Mouse (Mus musculus) lung, postnatal 36 days (tissue): ENCODE data around the gene Foxn1.

Experiments
- DNase-seq: peaks from one replicate; pipeline ENCODE4 v3.0.0; 2022; ENCODE audit warnings: mixed read lengths

Foxn1 gene

DNA sequence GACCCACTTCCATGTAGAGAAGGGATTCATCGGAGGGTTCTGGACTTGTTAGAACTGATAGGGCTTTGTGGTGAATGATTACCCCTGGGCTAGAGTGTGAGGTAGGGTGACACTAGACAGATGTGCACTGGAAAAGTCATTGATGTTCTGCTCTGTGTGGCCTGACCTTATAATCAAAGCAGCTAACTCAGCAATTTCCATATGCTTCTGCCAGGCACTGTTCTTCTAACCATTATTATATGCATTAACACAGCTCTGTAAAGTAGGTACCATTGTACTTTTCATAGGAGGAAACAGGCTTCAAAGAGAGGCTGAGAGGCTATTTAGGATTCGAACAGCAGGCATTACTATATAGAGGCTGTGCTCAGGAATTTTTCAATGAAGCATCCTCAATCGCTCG lies 59.1 kb downstream of the Foxn1 start:
- no peak for DNase-seq

DNA sequence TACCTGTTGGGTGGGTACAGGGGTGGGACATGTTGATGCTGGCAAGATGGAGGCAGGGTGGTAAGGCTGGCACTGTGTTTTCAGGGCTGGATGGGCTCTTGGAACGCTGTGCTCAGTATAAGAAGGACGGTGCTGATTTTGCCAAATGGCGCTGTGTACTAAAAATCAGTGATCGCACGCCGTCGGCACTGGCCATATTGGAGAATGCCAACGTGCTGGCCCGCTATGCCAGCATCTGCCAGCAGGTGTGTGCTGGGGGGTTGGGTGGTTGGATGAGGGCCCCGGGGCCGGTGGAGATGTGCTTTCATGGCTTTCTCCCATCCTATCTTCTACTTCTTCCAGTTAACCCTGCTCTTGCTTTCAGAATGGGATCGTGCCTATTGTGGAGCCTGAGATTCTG lies 61.4 kb downstream of the Foxn1 start:
- no peak for DNase-seq

DNA sequence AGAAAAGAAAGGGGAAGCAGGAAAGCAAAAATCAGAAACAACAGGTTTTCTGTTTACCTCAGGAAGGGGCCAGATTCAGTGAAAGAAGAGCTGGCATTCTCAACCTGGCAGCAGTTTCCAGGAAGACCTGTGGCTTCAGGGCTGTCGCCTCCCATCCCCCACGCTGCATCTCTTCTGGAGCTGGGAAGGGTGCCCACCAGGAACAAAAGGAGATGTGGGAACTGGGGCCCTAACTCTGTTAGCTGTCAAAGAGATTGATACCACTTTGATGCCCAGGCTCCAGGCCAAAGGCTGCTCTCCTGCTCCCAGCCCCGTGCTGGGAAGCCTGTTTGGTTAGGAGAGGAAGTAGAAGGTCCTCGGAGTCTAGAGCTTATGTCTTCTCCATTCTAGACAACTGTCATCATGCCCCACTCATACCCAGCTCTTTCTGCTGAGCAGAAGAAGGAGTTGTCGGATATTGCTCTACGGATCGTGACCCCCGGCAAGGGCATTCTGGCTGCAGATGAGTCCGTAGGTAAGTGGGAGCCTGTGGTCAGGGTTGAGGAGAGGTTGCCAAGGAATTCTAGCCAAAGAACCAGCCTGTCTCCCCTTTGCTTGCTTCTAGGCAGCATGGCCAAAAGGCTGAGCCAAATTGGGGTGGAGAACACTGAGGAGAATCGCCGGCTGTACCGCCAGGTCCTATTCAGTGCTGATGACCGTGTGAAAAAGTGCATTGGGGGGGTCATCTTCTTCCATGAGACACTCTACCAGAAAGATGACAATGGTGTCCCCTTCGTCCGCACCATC lies 62.2 kb downstream of the Foxn1 start:
- no peak for DNase-seq

DNA sequence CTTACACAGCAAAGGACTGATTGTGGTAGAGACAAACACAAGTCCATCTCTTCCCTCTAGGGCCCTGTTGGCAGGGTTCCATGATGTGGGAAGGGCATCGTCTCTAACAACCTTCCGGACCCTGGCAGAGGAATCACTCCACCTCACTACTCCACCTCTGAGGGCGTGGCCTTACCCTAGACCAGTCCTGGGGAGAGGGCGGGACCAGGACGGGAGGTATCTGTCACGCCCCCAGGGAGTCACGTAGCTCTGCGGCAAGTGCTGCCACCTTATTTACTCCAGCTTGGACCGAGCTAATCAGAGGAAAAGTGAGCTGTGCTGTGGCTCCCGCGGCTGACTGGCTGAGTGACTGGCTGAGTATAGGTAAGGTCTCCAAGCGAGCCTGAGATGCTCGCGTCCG lies 63.5 kb downstream of the Foxn1 start, which contains the start of gene Aldoc:
TSS of gene Aldoc (plus strand) at position 109 of the 400 bp plus-strand sequence.
- DNase-seq = peak; percentile 96

DNA sequence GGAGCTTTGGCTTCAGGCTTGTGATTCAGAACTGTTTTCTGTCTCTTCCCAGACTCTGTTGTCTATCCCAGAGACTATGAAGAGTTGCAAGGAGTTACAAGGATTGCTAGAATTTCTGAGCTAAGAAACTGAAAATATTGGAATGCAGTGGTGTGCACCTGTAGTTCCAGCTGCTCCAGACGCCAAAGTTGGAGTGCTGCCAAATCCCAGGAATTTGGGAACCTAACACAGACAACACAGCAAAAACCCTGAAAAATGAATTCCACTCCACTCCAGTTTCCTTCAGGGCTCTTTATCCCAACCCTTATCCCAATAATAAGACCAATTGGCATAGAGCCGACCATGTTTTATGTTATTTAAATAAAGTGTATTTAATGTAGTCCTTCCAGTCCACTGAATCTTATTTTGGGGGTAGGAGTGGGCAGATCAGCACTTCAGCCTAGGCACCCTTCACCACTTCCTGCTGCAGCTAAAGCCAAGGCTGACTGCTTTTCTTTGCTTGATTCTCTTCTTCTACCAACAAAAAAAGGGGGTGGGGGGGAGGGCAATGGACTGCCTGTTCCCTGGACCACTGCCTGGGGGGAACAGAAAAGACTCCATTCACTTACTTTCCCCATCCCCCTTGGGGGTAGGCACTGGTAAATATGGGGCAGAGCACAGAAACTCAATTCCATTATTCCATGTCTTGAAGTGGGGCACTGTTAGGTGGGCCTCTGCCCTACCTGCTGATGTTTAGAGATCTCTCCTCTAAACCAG lies 64.1 kb downstream of the Foxn1 start:
- DNase-seq = no peak

DNA sequence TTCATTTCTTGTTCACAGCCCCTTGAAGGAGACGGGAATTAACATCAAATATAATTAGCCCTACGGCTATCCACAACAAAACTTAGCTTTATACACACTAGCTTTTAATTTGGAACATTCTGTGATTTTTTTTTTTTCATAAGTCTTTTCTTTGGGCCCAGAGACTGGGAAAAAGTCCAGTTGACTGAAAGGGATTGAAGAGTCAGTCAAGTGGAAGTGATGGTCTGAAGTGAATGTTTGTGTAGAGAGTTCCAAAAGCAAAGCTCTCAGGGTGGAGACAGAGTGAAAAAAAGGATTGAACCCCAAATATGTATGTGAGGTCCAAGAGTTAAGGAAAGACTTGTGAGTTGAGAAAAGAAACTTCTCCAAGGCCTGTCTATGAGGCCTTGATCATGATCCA lies 67.9 kb downstream of the Foxn1 start:
- DNase-seq = no peak

DNA sequence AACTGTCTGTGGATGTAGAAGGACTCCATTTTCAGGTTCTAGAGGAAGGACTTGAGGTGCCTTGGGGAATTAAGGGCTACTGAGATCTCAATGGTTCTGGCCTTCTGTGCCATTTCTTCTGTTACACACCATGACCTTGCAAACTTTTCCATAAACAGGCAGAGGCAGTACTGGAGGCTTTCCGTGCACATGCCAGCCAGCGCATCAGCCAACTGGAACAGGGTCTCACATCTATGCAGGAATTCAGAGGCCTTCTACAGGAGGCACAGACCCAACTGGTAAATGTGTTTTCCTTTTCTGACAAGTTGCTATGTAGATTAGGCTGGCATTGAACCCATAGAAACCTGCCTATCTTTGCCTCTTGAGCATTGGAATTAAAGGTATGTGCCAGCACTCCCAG lies 72.7 kb downstream of the Foxn1 start:
- no peak for DNase-seq

DNA sequence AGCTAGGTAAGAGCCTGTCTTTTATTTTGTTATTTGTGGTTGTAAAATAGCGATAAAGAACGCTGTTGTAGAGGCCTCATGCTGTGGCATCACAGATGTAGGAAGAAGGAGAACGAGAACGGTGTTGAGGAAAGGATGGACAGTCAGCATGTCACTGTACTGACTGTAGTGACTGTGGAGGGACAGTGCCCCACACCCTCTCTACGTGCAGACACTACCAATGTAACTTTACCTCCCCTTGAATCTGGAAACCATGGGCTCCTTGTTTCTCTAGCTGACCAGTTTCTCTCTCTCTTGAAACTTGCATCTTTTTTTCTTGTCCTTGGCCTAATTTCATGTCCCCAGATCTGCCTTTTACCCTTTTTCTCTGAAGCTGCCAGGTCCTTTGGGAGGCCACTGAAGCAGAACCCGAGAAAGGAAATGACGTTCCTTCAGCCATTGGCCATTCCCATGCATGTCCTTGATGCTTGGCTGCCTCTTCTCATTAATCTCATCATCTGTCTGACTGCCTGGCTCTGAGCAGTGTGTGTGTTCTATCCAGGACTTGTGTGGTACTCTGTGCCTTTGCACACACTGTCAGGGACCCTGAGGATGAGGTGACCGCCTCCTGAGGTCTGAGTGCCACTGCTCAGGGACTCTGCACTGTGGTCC lies 75.4 kb downstream of the Foxn1 start:
- no peak for DNase-seq
